Mouse (Mus musculus): ENCODE data around the gene Mllt10.

The Mllt10 gene

DNA sequence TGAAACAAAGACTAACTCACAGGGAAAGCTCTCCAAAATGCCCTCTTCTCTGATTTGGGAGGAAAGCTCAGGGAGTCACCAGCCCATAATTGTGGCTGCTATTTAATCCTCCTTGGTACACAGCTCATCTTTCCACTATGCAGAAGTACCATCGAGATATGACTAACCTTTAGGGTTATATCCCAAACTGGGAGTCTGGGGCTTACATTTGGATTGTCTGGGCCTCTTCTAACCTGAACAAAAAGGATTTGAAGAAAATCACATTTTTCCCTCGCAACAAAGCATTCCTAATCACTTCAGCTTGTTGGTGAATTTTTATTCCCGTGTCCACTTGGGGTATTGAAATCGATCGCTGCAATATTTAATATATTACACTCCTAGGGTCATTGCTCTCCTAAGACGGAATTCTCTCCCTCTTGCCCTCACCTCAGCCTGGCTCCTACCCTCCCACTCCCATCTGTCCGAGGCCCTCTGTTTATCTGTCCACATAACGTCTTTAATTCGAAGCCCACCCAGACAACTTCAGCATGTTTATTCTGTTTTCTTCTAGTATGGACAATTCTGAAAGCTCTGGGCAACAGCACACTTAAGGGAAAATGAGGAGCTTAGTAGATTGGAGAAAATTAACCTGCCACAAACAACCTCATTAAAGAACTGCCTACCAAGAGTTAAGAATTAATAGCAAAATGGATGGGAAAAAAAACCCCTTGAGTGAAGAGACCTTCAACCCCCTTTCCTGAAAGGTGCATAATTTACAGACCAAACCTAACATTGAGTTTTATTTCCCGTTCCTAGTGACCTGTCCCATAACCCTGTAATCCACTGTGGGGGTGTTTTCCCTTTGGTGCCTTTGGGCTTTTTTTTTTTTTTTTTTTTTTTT is 20.4 kb upstream of the Mllt10 start:
- DNase-seq (ENCODE audit: low spot score in 2 of 2) = no peak

DNA sequence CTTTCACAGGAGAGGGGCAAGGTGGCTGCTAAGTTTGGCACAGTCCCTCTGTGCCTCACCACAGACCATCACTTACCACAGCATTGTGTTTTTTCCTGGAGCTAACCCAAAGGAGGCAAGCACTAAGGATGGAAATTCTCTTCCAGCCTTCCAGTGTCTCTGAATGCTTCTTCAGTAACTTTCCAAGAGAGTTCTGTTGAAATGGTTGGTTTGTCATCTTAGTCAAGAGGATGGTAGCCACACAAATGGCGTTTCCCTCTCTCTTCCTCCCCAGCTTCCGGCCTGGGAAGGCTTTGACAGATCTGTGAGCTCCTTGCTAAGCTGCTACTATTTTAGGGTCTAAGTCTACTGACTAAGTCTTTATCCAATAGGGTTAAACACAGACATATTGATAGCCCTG is 17.5 kb upstream of the Mllt10 start, which contains the start of gene A930004D18Rik:
Gene A930004D18Rik (minus strand): TSS at position 247 of the 400 bp plus-strand sequence.
- DNase-seq (ENCODE audit: low spot score in 2 of 2) = no peak

DNA sequence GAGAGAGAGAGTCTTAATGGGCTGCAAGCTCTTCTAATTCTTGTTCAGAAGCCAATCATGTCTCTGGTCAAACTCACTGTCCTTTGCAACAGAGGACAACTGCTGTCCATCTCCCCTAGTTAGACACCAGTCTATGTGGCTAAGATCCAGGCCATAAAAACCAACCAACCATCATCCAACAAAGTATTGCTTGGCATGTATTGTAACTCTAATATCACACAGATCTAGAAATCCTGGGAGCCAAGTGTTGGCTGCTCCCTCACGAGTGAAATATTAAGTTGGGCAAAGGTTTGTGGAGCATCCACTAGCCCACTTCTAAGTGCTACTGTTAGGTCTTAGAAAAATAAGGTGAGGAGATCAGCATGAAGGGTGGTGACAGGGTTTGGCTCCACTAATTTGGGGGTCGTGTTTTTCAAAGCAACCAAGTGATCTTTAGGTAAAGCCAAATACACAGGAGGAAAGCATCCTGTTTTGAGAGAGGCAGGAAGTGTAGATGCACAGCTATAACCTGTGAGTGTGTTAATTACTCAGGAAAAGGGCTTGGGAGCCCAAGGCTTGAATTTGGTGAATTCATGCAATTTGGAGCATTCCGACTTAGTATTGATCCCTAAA is 16.8 kb upstream of the Mllt10 start:
- no peak for DNase-seq (ENCODE audit: low spot score in 2 of 2)

DNA sequence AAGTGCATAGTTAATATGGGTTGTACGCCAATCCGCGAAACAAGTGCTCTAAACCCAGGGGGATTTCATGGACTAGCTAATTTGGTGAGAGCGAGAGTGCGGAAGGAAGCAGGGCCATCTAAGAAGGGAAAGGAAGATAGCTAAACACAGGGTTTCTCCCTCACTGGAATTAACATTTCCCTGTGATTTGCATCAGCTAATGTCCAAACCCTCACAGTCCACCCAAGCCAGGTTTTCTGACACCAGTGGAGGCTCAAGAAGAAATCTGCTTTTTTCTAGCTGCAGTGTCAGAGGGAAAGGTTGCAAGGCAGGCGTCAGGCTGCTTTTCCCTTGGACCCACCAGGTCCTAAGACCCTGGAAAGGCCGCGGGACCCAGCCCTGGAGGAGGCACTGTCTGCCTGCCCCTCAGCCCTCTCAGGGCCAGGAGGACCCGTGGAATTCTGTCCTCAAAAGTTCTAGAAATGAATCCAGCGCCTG is 16.1 kb upstream of the Mllt10 start:
- DNase-seq (ENCODE audit: low spot score in 2 of 2) = no peak

DNA sequence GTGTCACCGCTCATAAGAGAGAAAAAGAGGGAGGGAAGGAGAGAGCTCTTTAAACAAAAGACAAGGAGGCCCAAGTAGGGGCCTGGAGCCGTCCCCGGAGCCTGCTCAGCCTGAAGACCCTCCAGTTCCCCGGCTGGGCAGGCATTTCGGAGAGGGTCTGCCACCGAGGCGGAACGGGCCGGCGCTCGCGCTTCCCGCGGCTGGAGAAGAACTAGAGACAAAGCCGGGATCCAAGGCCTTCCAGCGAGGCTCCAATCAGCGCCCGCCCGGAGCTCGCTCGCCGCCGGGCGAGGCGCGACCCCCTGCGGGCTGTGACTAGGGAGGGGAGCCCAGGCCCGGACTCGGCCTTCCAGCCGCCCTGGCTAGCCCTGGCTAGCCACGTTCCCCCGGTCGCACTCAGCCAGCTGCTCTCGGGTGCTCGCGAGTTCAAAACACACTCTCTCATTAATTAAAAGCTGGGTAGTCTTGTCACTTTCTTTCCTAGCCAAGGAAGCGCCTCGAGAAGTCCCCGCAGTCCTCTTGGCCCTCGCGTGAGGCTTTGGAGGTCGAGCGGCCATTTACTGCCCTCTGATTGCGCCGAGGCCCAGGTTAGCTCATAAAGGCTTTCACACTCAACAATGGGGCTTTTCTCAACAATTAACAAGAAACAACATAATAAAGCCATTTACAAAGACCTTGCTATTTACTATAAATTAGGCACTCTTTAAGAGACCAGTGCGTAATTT is 15.3 kb upstream of the Mllt10 start:
- no peak for DNase-seq (ENCODE audit: low spot score in 2 of 2)

DNA sequence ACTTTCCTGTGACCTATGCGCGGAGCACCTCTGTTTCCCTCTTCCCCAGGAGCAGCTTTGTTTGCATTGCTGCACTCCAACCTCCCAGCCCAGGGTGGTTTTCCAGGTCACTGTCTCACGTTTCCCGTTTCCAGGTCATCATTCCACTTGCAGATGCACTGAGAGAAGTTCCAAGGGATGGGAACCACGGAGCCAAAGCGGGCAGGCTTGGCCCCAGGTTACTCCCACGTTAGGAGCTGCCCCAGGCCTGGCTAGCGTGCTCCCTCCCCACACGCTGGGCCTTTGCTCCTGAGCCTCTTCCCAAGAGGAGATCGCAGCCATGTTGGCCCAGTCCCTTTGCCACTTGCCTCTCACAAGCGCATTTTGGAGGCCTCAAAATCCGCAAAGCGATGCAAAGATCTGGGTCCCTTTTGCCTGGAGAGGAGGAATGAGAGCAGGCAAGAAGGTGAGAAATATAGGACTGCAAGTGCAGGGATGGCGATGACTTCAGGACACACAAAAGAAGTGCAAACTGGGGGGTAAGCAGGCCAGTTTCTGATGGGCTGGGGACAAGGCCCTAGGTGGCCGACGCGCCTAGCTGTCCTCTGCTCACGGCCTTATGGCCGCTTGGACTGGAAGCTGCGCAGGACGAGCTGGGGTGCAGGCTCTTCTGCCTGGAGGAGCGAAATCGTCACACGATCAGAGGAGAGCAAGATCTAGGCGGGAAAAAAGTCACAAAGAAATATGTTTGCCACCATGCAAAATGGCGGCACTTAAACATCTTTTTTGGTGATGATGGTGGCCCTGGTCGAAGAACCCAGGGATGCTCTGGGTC is 14.5 kb upstream of the Mllt10 start:
- no peak for DNase-seq (ENCODE audit: low spot score in 2 of 2)

DNA sequence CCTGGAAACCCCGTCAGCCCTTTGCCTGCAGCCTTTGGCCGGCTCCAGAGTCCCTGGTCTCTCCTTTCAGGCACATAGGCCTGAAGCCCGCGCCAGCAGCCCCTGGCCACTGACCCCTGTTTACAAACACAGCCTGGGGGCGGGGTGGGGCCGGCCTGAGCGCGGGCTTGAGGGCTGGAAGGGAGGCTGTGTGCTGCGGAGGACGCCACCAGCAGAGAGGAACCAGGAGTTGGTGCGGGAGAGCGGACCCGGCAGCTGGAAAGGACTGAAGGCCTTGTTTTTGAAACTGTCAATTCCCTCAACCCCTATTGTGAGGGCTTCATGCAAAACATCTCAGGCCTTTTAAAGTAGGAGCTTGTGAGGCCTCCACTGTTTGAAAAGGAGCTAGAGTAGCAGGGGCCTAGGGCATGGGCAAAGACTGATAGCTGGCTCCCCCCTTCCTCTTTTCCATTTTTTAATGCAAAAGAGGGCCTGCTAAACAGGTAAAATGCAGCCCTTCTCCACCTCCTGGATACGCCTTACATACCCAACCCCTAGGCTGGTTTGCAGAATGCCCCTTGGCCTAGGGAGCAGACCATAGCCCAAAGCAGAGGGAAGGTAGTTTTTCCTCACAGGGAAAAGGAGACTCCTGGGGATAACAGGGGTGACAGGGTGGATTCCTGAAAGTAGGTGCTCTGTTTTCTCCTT is 13.7 kb upstream of the Mllt10 start:
- no peak for DNase-seq (ENCODE audit: low spot score in 2 of 2)

DNA sequence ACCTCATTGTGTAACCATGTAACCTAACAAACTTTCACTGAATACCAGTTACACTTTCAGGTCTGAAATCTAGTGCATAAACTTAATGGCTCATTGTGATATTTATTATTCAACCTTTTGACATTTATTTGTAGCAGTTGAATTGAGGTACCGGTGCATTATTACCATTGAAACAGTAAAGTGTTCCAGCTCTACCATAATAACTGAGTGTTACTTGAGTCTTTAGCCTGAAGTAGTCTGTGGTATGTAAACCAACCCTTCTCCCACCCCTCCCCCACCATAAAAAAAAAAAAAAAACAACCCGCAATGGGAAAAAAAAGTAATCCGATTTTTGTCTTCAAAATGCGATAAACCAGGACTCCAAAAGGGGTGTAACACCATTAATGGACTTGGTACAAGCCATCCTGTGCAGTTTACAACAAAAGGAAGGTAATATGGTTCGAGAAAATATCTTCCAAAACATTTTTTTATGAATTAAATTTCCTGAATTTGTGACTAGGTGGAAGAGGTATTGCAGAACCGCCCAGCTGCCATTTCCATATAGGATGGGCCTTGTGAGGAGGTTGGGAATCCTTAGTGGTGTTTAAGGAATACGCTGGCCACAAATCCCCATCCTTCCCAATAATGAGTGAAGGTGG is 9.8 kb upstream of the Mllt10 start:
- no peak for DNase-seq (ENCODE audit: low spot score in 2 of 2)

DNA sequence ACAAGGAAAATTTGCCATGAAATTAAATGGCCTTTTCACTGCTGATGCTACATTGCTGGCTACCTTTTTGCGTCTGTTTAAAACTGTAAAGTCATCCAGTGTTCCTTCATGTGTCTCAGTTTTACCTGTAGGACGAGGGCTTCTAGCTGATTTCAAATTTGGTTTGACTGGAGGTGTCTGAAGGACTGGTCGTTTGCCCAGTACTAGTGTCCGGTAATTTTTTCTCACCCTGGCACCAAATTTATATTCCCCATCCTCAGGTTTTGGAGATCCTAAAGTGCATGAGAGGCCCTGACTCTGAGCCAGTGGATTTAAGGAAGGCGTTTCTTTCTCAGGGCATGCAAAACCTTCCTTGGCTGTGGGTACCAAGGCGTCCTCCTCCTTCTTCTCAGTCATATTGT is 9.3 kb upstream of the Mllt10 start:
- DNase-seq (ENCODE audit: low spot score in 2 of 2) = no peak

DNA sequence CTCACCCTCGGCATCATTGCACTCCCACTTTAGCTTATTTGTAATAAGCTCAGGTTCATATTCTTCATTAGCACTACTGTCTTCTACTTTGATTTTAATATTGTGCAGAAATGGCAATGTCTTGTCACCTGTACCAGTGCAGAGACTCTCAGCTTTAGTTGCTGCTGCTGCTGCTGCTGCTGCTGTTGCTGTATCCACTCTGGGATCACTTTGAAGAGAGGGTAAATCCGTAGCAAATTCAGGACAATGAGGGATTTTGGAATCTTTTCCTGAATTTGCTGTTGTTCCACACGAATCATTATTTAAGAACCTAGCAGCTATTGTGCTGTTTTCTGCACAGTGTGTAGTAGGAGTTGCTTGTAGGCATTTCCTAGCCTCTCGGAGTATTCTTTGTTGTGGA is 8.9 kb upstream of the Mllt10 start:
- DNase-seq (ENCODE audit: low spot score in 2 of 2) = no peak

DNA sequence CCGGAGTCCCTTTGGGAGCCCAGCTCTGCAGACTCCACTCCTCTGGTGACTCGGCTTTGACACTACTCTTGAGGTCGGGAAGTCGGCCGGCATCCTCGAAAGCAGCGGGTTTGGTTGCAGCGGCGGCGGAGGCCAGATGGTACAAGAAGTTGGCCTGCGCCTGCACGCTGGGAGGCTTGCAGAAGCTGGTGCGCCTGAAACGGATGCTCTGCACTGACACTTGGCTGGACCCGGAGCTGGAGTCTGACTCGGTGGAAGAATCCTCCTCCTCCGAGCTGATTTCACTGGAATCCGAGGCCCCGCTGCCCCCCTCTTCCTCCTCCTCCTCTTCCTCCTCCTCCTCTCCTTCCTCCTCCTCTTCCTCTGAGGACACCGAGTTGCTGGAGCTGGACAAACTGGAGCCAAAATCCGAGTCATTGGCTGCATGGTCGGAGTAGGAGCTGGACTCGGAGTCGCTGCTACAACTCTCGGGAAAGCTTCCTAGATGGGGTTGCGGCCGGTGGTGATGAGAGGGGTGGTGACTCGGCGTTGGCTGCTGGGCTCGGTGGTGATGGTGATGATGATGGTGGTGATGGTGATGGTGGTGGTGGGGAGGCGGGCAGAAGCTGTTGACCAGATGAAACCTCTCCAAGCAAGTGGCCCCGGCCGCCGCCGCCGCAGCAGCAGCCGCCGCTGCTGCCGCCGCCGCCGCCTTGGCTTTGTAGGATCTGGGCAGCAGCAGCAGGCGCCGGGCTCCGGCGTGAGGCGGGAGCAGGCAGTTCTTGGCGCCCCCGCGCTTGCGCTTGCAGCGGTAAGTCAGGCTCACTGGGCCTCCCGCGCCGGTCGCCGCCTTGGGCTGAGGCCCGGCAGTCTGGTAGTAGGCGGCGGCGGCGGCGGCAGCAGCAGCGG is 8.0 kb upstream of the Mllt10 start:
- DNase-seq (ENCODE audit: low spot score in 2 of 2) = peak; percentile 58 to 60

DNA sequence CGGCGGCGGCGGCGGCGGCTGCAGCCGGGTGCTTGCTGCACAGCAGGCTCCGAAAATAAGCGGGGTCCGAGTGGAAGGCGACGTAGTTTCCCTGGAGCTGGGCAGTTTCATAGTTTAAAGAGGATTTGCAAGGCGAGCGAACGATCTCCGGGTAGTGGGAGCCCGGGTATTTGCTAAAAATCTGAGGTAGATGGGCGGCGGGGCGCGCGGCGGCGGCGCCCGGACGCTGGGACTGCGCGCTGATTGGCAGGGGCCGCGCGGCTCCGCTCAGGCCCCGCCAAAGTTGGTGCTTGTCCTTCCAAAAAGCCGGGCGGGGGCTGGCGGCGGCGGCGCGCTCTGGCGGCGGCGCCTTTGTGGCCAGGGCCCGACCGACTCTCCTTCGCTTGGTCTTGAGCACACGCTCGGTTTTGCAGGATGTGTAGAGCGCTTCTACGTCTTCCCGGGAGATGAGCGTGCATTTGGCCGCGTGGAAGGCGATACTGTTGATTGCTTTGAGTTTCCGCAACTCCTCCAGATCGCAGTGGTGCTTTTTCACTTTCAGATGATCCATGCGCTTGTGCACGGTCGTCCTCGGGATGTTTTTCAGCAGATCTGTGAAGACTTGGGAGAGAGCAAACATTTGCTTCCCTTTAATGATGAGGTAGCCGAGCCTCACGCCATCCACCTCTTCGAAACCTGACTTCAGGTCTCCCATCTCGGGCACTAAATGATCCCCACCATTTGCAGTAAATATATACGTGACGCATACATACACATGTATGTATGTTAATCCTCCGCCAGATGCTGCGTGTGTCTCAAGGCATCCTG is 7.2 kb upstream of the Mllt10 start:
- DNase-seq (ENCODE audit: low spot score in 2 of 2) = peak; percentile 64 to 74

DNA sequence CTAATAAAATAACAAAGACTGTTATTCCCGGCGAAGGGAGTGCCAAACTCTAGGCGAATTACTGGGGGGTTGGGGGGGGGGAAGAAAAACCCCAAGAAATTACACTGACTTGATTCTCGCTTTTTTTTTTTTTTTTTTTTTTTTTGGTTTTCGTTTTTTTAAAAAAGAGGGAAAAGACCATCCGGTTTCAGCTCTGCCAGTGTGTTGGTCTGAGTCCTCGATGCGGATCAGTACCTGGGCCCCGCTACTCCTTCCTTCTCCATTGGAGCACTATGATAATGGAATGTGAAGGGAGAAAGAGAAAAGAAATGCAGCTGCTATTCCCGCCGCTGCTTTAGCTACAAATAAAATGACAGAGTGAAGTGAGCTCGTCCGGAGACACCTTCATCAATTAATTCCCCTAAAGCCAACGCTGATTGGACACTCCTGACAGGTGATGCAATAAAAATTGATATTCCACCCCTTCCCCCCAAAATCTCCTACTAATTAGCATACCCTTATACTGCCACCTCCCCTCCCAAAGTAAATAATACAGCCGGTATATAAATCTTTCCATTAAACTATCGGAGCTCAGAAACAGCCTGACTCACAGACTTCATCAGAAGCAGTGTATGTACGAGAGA is 6.5 kb upstream of the Mllt10 start, which contains the start of gene Skida1:
Gene Skida1 (minus strand): TSS at position 599 of the 623 bp plus-strand sequence.
- peak in 1 of 2 experiments; percentile 16 for DNase-seq (ENCODE audit: low spot score in 2 of 2)

DNA sequence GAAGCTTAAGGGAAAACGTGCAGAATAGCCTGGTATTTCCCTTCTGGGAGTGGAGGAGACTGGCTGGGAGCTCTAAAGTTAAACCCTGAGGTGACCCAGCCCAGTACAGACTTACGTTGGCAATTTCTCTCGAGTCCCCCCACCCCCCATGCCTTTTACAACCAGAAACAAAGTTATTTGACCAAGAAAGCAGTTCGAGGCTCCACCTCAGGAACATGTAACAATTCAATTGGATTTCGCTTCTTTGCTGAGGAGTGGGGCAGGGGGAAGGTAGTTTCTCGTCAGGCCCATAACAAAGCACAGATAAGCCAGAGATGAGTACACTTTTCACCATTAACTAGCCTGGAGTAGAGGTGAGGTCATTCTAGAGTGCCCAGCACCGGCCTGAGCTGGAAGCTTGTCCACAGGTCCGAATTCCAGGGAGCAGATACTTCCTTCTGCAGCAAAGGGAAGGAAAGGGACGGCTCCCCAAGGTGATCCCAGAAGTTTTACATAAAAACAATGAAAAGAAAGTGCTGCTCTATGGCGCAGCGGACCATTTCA is 5.7 kb upstream of the Mllt10 start:
- DNase-seq (ENCODE audit: low spot score in 2 of 2) = no peak

DNA sequence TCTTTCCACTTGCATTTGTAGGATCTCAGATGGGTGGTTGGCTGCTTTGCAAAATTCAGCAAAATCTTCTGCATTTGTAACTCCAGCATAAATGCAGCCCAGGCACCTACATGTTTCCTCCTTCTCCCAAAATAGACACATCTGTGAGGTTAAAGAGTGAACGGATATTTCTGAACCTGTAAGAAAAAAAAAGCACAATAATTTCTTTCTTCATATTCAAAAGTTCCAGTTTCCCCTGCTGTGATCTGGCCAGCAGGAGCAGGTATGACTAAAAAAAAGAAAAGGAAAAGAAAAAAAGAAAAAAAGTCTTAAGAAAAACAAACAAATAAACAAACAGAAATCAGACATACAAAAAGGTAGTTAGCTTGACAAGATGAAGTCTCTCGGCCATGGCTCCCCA is 5.0 kb upstream of the Mllt10 start:
- no peak for DNase-seq (ENCODE audit: low spot score in 2 of 2)

DNA sequence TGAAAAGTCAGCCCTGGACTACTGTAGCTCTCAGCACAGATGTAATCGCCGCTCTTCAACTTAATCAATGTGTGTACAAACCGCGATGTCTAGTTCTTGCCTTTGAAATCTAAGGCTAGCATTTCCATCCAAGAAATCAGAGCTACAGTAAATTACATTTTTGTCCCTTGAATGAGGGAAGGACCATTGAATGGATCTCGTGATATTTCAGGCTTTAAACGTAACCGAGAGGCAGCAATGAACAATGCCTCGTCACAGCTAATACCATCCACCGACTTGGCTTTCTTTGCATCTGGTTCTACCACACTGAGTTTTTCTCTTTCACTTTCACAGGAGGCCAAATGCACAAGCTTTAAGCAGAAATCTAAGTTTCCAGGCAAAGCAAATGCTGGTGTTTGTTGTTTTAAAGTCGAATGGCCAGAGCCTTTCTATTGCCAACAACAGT is 4.5 kb upstream of the Mllt10 start:
- DNase-seq (ENCODE audit: low spot score in 2 of 2) = no peak

DNA sequence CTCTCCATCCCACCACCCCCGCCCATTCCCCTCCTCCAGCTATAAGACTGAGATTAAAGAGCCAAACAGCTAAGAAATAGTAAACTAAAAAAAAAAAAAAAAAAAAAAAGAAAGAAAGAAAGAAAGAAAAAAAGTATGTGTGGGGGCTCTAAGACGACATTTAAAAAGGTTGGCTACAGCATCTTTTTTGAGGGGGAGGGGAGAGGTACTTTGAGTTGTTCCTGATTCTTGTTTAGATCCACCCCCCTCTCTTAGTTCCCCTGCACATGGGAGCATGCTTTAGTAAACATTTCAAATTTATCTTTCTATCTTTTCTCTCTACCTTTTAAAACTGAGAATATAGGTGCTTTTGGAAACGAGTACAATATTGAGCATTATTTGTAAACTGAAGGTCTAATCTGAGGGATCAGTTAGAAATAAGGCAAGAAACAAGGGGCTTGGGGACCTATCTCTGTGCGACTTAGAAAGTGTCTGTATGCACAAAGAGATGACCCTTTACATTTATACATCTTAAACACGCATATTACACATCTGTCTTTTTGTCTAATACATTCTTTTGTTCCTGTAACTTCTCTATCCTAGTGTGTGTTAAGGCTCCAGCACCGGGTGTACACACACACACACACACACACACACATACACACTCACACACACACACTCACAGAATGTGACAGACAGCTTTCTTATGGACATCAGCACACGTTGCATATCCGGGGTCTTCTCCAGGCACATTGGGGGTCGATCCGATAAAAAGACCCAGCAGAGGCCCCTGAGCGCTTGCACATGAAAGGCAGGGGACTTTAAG is 3.8 kb upstream of the Mllt10 start:
- no peak for DNase-seq (ENCODE audit: low spot score in 2 of 2)
